Mouse (Mus musculus) lung, adult 2 months (tissue): ENCODE measurements around the gene Phb2. TPM values are rescaled to one million over a fixed set of nuclear protein-coding genes. Genes with fewer than 3 reads are reported as not detected.

Source experiments
- DNase-seq: peaks from one replicate; pipeline ENCODE4 v3.0.0; 2022
- H3K4me1 ChIP-seq: fragments of 200-500 bp; 2 replicates; pipeline ENCODE4 v1.6.1; 2011; ENCODE audit warnings: low read length; ENCODE audit not compliant: control insufficient read depth, insufficient read depth
- H3K4me3 ChIP-seq: fragments of 200-500 bp; replicated peaks from 2 replicates; pipeline ENCODE3; 2011; ENCODE audit warnings: low read depth, mild to moderate bottlenecking, control low read depth, low read length; ENCODE audit errors: extremely low read depth
- CTCF ChIP-seq: fragments of 200-500 bp; IDR thresholded peaks from 2 replicates; pipeline ENCODE4 v1.5.1; 2011; ENCODE audit warnings: mild to moderate bottlenecking, low read length, control low read depth; ENCODE audit not compliant: insufficient read depth
- POLR2A ChIP-seq: fragments of 200-500 bp; IDR thresholded peaks from 2 replicates; pipeline ENCODE4 v1.6.1; 2011; ENCODE audit warnings: low read depth, mild to moderate bottlenecking, control low read depth, low read length, borderline replicate concordance; ENCODE audit errors: extremely low read depth
- WGBS: fragments of 180-500 bp; shearing (Covaris S2); methylation state at CpG from one replicate; pipeline ENCODE4 v1.1.7; 2018; 5-methylcytosine and 5-hydroxymethylcytosine counted together
- polyA plus RNA-seq: library from polyadenylated mRNA; depleted of rRNA; stranded (reverse); fragments of >200 nt; gene quantifications from 2 replicates; pipeline ENCODE4 v1.2.3, GENCODE M21; 2012

Gene Phb2
- polyA plus RNA-seq, 1 experiment, result 74.4 TPM

DNA sequence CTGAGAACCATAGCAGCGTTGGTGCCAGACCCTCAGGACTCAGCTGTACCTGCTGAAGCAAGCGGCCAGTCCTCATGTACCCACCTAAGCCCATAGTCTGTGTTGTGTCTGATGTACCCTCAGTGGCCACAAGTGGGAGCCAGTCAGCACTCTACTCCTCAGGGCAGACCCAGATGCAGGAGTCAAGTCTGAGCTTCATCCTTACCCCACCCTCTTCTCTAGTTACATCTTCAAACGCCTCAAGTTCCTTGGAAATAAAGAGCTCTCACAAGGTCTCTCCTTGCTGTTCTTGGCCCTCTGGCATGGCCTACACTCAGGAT, 9.4 kb upstream of the Phb2 start:
- 38% methylated on average over 3 of the region's 3 CpGs for WGBS
- TF ChIP-seq POLR2A (no peak), CTCF (peak; percentile 91)
- peak; percentile 63 for DNase-seq
- Histone ChIP-seq H3K4me1 (no peaks in the 10 kb centered on the region), H3K4me3 (no peak overlapping the region)

DNA sequence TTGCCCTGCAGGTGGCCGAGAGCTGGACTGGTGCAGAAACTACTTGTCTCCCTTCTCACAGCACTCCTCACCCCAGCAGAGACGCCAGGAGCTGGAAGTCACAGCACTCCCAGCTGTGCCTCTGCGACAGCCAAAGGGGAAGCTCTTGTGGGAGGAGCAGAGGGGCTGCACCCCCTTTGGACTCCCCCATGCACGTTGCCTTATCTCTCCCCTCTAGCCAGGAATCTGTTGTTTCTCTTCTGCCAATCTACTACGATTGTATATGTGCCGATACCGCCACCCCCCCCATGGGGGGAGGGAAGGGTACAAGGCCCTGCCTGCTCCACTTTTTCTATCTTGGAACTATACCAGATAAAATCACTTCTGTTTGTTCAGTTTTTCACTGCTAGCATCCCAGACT, 8.3 kb upstream of the Phb2 start:
- 62% methylated on average over 7 of the region's 7 CpGs for WGBS
- Histone ChIP-seq H3K4me1 (no peaks in the 10 kb centered on the region), H3K4me3 (no peak overlapping the region)
- TF ChIP-seq POLR2A, result no peak
- TF ChIP-seq CTCF, result no peak
- DNase-seq, result no peak

DNA sequence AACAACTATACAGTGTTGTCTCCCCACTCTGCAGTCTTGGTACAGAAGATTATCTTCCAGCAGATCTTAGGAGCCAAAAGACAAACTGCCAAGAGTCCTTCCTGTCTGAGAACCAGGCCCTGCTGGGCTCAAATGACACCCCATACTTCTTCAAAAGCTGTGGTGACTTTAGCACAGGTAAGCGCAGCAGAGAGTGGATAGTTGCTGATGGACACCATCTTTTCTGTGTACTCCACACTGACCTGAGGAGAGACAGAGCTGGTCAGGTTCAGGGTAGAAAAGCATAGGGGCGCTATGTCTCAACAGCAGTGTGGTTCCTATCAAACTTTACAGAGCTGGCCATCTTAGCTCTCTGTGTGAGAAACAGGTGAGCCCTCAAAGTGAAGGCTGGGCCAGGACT, 7.7 kb upstream of the Phb2 start:
- no peak for DNase-seq
- no peak for TF ChIP-seq CTCF
- TF ChIP-seq POLR2A, result no peak
- WGBS, result 89% methylated on average over 2 of the region's 2 CpGs
- Histone ChIP-seq H3K4me3 (no peak overlapping the region), H3K4me1 (no peaks in the 10 kb centered on the region)

DNA sequence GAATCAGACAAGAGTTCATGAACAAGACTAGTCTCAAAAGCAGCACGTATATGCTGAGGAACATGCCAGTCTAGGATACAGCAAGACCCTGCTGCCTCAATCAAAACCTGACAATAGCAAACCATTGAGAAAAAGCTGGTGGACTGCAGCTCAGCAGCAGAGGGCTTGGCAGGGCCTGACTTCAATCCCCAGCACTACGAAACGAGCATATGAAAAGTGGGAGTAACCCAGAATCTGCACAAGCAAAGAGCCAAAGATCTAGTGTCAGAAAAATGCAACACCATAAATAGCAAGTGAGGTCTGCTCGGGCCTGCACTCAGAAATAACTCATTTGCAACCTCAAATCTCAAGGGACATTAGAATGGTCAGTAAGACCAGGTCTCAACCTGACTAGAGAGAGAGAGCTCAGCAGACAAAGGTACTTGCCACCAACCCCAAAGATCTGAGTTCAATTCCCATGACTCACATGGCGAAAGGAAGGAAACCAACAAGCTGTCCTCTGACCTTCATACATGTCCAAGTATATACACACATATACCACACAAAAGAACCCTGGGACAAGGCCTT, 6.0 kb upstream of the Phb2 start:
- 67% methylated on average over 5 of the region's 5 CpGs for WGBS
- no peak for DNase-seq
- Histone ChIP-seq H3K4me1 (no peaks in the 10 kb centered on the region), H3K4me3 (no peak overlapping the region)
- no peak for TF ChIP-seq POLR2A
- TF ChIP-seq CTCF, result no peak

DNA sequence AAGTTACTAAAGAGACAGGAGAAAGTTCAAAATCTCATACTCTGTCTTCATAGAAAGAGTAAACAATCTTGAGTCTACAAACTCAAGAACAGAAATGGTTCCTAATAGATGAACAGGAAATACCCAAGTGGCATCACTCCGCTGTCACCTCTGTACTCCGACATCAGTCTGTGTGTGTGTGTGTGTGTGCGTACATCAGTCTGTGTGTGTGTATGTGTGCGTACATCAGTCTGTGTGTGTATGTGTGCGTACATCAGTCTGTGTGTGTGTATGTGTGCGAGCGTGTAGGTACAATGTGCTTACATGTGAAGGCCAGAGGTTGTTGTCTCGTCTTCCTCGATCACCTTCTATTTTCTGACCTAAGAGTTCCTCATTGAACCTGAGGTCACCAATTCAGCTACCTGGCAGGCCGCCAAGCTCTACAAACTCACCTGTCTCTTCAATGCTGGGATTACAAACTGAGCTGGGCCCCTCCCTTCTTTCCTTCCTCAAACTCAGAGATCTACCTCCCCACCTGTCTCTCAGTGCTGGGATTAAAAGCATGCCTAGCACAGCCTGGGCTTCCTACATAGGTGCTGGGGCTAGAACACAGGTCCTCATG, 3.7 kb upstream of the Phb2 start:
- WGBS, result 83% methylated on average over 10 of the region's 10 CpGs
- H3K4me1 ChIP-seq, result peaks cover 6% of the 10 kb centered on the region
- H3K4me3 ChIP-seq, result no peak overlapping the region
- TF ChIP-seq CTCF (no peak), POLR2A (no peak)
- DNase-seq, result no peak

DNA sequence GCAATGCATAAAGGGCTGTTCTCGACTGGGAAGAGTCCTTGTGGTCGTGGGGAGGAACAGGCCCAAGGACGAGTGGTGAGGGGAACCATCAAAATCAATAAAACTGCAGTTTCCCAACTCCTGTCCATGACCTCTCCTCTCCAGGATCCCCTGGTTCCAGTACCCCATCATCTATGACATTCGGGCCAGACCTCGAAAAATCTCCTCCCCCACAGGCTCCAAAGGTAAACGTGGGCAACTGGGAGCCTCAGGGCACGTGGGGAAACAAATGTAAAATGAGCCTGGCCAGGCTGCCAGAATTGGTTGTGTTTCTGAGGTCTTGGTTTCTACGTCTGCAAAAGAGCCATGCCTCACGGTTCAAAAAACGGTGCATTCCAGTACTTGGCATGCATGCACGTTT, 782 bp downstream of the Phb2 start:
- no peak for TF ChIP-seq POLR2A
- no peak for TF ChIP-seq CTCF
- peaks cover 9% of the 10 kb centered on the region for H3K4me1 ChIP-seq
- no peak for DNase-seq
- H3K4me3 ChIP-seq, result peak overlapping the region; percentile 70
- WGBS, result 12% methylated on average over 11 of the region's 11 CpGs

DNA sequence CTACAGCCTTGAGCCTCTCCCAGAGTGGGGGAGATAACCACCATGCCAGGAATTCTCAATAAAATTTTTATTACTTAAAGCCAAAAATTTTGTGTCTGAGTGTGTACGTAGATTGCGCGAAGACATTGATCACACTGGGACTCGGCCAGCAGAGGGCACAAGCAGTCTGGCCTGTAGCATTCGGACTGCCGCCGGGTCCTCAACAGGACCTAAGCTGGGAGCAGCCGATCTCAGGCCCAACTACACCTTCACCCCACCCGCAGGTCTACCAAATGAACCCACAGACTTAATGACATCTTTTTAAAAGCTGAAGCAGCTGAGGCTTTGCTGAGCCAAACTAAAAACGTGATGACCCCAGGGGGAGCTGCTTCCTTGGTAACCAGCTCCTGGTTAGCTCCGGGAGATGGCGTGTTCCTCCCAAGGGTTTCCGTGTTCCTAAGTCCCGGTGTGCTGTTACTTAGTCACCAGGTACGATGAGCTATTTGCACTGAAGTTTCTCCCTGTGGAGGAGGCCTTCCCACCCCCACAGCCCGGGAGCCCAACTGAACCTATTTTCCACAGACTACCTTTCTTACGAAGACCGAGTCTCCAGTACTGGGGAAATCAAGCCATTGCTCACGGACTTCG, 4.8 kb downstream of the Phb2 start:
- TF ChIP-seq POLR2A, result no peak
- TF ChIP-seq CTCF, result peak; percentile 75
- H3K4me1 ChIP-seq, result peaks cover 9% of the 10 kb centered on the region
- H3K4me3 ChIP-seq, result no peak overlapping the region
- WGBS, result 46% methylated on average over 20 of the region's 20 CpGs
- DNase-seq, result peak; percentile 54

DNA sequence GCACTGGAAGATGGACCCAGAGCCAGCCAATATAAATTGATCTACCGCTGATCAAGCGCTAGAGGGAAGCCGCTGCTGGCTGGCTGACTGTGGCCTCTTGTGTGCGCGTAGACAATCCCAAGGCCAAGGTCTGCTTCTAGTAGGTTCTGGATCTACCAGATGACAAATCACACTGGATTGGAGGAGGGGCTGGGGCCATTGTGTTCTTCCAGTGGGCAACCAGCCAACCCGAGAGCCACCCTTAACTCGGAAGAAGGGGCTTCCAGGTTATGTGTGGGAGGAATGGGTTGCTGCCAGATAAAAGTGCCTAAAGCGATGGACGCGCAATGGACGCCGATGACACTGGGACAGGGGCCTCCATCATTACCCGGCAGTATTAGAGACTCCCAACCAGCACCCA, 5.8 kb downstream of the Phb2 start:
- no peak for DNase-seq
- TF ChIP-seq POLR2A (no peak), CTCF (no peak)
- H3K4me3 ChIP-seq, result peak overlapping the region; percentile 66
- 48% methylated on average over 13 of the region's 13 CpGs for WGBS
- peaks cover 6% of the 10 kb centered on the region for H3K4me1 ChIP-seq

DNA sequence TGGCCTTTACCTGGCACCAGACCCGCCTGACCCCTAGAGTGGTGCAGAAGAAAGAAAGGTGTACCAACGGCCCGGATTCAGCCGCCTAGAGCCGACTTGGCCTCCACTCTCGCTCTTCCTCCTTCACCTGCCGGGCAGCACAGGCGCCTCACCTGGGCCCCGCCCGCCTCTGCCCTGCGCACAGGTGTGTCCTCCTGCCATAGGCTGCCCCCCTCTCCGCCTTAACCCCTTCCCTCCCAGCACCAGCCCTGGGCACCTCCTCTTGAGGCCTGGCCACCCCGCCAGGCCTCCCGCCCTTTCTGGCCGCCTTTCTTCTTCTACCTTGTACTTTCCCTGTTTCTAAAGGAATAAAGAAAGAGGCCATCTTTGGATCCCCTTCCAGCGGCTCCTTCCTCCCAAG, 6.6 kb downstream of the Phb2 start:
- Histone ChIP-seq H3K4me1 (peaks cover 2% of the 10 kb centered on the region; the same call in 1 of the 2 replicates), H3K4me3 (peak overlapping the region; percentile 66)
- TF ChIP-seq CTCF, result no peak
- TF ChIP-seq POLR2A, result peak; percentile 47; the same call in 1 of the 2 replicates
- 57% methylated on average over 15 of the region's 16 CpGs for WGBS
- peak; percentile 74 for DNase-seq
